Mouse (Mus musculus) heart, adult 9 months (tissue): ENCODE results near the gene Pla2g4b.

ENCODE experiments used
- DNase-seq, 2 experiments: peaks; one replicate each; pipeline ENCODE4 v3.0.0; 2022; ENCODE audit warnings: low spot score in 2 of 2

The Pla2g4b gene

GRCm38 (mm10) chr2:120013831-120014486 lies 19.3 kb upstream of the Pla2g4b start:
- DNase-seq: no peak

GRCm38 (mm10) chr2:120015882-120016281 lies 17.3 kb upstream of the Pla2g4b start:
- DNase-seq: no peak

- DNase-seq: no peak
Observed at GRCm38 (mm10) chr2:120017599-120017998, 15.6 kb upstream of the Pla2g4b start.

GRCm38 (mm10) chr2:120024337-120024736 lies 8.9 kb upstream of the Pla2g4b start:
- DNase-seq: peak; percentile 38 to 55

GRCm38 (mm10) chr2:120026984-120027949 lies 6.0 kb upstream of the Pla2g4b start, which contains the start of the genes Jmjd7 and Gm28042:
Gene Jmjd7 (plus strand): TSS chr2:120027483.
Gene Gm28042 (plus strand): TSS chr2:120027493.
- peak; percentile 84 to 91 for DNase-seq

- no peak for DNase-seq
Observed at GRCm38 (mm10) chr2:120027950-120028331, 5.3 kb upstream of the Pla2g4b start.

GRCm38 (mm10) chr2:120030380-120030779 lies 2.8 kb upstream of the Pla2g4b start:
- DNase-seq: no peak

GRCm38 (mm10) chr2:120033726-120034125 lies 509 bp downstream of the Pla2g4b start:
- DNase-seq: no peak

GRCm38 (mm10) chr2:120037744-120038143 lies 4.5 kb downstream of the Pla2g4b start:
- no peak for DNase-seq

- no peak for DNase-seq
Observed at GRCm38 (mm10) chr2:120040991-120041390, 7.8 kb downstream of the Pla2g4b start.

GRCm38 (mm10) chr2:120044101-120044603 lies 10.9 kb downstream of the Pla2g4b start:
- DNase-seq: no peak

- DNase-seq: no peak
Observed at GRCm38 (mm10) chr2:120044676-120045075, 11.5 kb downstream of the Pla2g4b start.

- DNase-seq: no peak
Observed at GRCm38 (mm10) chr2:120046486-120047310, 13.5 kb downstream of the Pla2g4b start.

- DNase-seq: no peak
Observed at GRCm38 (mm10) chr2:120048173-120048572, 15.0 kb downstream of the Pla2g4b start.

- peak in 1 of 2 experiments; percentile 31 for DNase-seq
Observed at GRCm38 (mm10) chr2:120049632-120050274, 16.5 kb downstream of the Pla2g4b start.

- DNase-seq: no peak
Observed at GRCm38 (mm10) chr2:120051405-120051804, 18.2 kb downstream of the Pla2g4b start.

- DNase-seq: peak; percentile 49 to 65
Observed at GRCm38 (mm10) chr2:120054771-120055552, 21.7 kb downstream of the Pla2g4b start.

- DNase-seq: no peak
Observed at GRCm38 (mm10) chr2:120055923-120056322, 22.7 kb downstream of the Pla2g4b start.

- DNase-seq: no peak
Observed at GRCm38 (mm10) chr2:120058818-120059217, 25.6 kb downstream of the Pla2g4b start.

GRCm38 (mm10) chr2:120059466-120059865 lies 26.2 kb downstream of the Pla2g4b start:
- DNase-seq: no peak
